Mouse (Mus musculus): ENCODE measurements around the gene Pbp2. TPM values are rescaled to one million over a fixed set of nuclear protein-coding genes. Genes with fewer than 3 reads are reported as not detected.

Pbp2 gene
- polyA plus RNA-seq, 1 experiment from 2014 or later: 0.22 TPM

GRCm38 (mm10) chr6:135273066-135273465 is 37.1 kb downstream of the Pbp2 start:
- Histone ChIP-seq H3K36me3 (no peaks in the 10 kb centered on the region), H3K27me3 (no peaks in the 10 kb centered on the region; the same call in 1 of the 2 replicates), H3K4me1 (peaks cover 33% of the 10 kb centered on the region), H3K9ac (no peak overlapping the region), H3K4me3 (no peak overlapping the region), H3K4me2 (no peak overlapping the region), H3K9me3 (no peaks in the 10 kb centered on the region), H3K27ac (no peak overlapping the region)
- 80% methylated on average over 6 of the region's 6 CpGs for WGBS
- ATAC-seq (ENCODE audit: borderline replicate concordance, extremely low read depth, low FRiP score, low TSS enrichment): no peak

- Histone ChIP-seq H3K27ac (no peak overlapping the region), H3K4me1 (peaks cover 29% of the 10 kb centered on the region), H3K36me3 (no peaks in the 10 kb centered on the region), H3K27me3 (no peaks in the 10 kb centered on the region; the same call in 1 of the 2 replicates), H3K4me2 (no peak overlapping the region), H3K9me3 (no peaks in the 10 kb centered on the region), H3K9ac (no peak overlapping the region), H3K4me3 (no peak overlapping the region)
- WGBS: 47% methylated on average over 2 of the region's 2 CpGs
- peak; percentile 58; the same call in 1 of the 2 replicates for ATAC-seq (ENCODE audit: borderline replicate concordance, extremely low read depth, low FRiP score, low TSS enrichment)
Measured at GRCm38 (mm10) chr6:135271761-135272160, 38.4 kb downstream of the Pbp2 start.

GRCm38 (mm10) chr6:135269626-135270025 is 40.6 kb downstream of the Pbp2 start:
- Histone ChIP-seq H3K9me3 (no peaks in the 10 kb centered on the region), H3K27ac (no peak overlapping the region; the same call in 1 of the 2 replicates), H3K4me3 (no peak overlapping the region), H3K36me3 (no peaks in the 10 kb centered on the region), H3K4me1 (peaks cover 18% of the 10 kb centered on the region), H3K9ac (no peak overlapping the region), H3K27me3 (no peaks in the 10 kb centered on the region; the same call in 1 of the 2 replicates), H3K4me2 (no peak overlapping the region)
- ATAC-seq (ENCODE audit: borderline replicate concordance, extremely low read depth, low FRiP score, low TSS enrichment): no peak
- WGBS: 55% methylated on average over 6 of the region's 6 CpGs

GRCm38 (mm10) chr6:135268392-135268791 is 41.8 kb downstream of the Pbp2 start:
- Histone ChIP-seq H3K27ac (no peak overlapping the region), H3K9ac (no peak overlapping the region), H3K4me1 (peaks cover 20% of the 10 kb centered on the region), H3K4me3 (no peak overlapping the region), H3K27me3 (no peaks in the 10 kb centered on the region; the same call in 1 of the 2 replicates), H3K9me3 (peaks cover 3% of the 10 kb centered on the region; the same call in 1 of the 2 replicates), H3K4me2 (no peak overlapping the region), H3K36me3 (no peaks in the 10 kb centered on the region)
- ATAC-seq (ENCODE audit: borderline replicate concordance, extremely low read depth, low FRiP score, low TSS enrichment): no peak

- H3K4me2 ChIP-seq: no peak overlapping the region
- no peaks in the 10 kb centered on the region; the same call in 1 of the 2 replicates for H3K27me3 ChIP-seq
- H3K4me3 ChIP-seq: no peak overlapping the region
- H3K9ac ChIP-seq: no peak overlapping the region
- no peak for ATAC-seq (ENCODE audit: borderline replicate concordance, extremely low read depth, low FRiP score, low TSS enrichment)
- no peak overlapping the region for H3K27ac ChIP-seq
- no peaks in the 10 kb centered on the region for H3K36me3 ChIP-seq
- 75% methylated on average over 3 of the region's 3 CpGs for WGBS
- H3K4me1 ChIP-seq: peaks cover 25% of the 10 kb centered on the region
- peaks cover 3% of the 10 kb centered on the region; the same call in 1 of the 2 replicates for H3K9me3 ChIP-seq
Measured at GRCm38 (mm10) chr6:135267221-135267620, 43.0 kb downstream of the Pbp2 start.

GRCm38 (mm10) chr6:135266056-135266455 is 44.1 kb downstream of the Pbp2 start:
- H3K4me3 ChIP-seq: no peak overlapping the region
- no peak overlapping the region for H3K4me2 ChIP-seq
- peaks cover 18% of the 10 kb centered on the region for H3K4me1 ChIP-seq
- no peaks in the 10 kb centered on the region; the same call in 1 of the 2 replicates for H3K27me3 ChIP-seq
- H3K36me3 ChIP-seq: no peaks in the 10 kb centered on the region
- WGBS: 94% methylated on average over 1 of the region's 1 CpGs
- ATAC-seq (ENCODE audit: borderline replicate concordance, extremely low read depth, low FRiP score, low TSS enrichment): no peak
- peaks cover 3% of the 10 kb centered on the region; the same call in 1 of the 2 replicates for H3K9me3 ChIP-seq
- H3K9ac ChIP-seq: no peak overlapping the region
- no peak overlapping the region for H3K27ac ChIP-seq

GRCm38 (mm10) chr6:135264136-135264535 is 46.1 kb downstream of the Pbp2 start:
- peaks cover 8% of the 10 kb centered on the region; the same call in 1 of the 2 replicates for H3K4me1 ChIP-seq

GRCm38 (mm10) chr6:135262565-135262964 is 47.6 kb downstream of the Pbp2 start:
- Histone ChIP-seq H3K27ac (no peak overlapping the region), H3K4me2 (no peak overlapping the region), H3K36me3 (no peaks in the 10 kb centered on the region), H3K9ac (no peak overlapping the region), H3K4me1 (peaks cover 8% of the 10 kb centered on the region; the same call in 1 of the 2 replicates), H3K27me3 (no peaks in the 10 kb centered on the region), H3K9me3 (peaks cover 3% of the 10 kb centered on the region; the same call in 1 of the 2 replicates), H3K4me3 (no peak overlapping the region)
- 68% methylated on average over 2 of the region's 2 CpGs for WGBS
- ATAC-seq (ENCODE audit: borderline replicate concordance, extremely low read depth, low FRiP score, low TSS enrichment): no peak

More at GRCm38 (mm10) chr6:135264136-135264535, 46.1 kb downstream of the Pbp2 start:
- H3K9me3 ChIP-seq: peaks cover 3% of the 10 kb centered on the region; the same call in 1 of the 2 replicates
- no peak overlapping the region for H3K4me3 ChIP-seq
- 94% methylated on average over 6 of the region's 6 CpGs for WGBS
- no peaks in the 10 kb centered on the region for H3K27me3 ChIP-seq
- H3K9ac ChIP-seq: no peak overlapping the region
- no peak overlapping the region for H3K27ac ChIP-seq
- ATAC-seq (ENCODE audit: borderline replicate concordance, extremely low read depth, low FRiP score, low TSS enrichment): no peak
- no peak overlapping the region for H3K4me2 ChIP-seq
- H3K36me3 ChIP-seq: no peaks in the 10 kb centered on the region

- Histone ChIP-seq H3K9ac (no peak overlapping the region), H3K4me1 (peaks cover 8% of the 10 kb centered on the region; the same call in 1 of the 2 replicates), H3K27me3 (no peaks in the 10 kb centered on the region), H3K36me3 (no peaks in the 10 kb centered on the region), H3K4me3 (no peak overlapping the region), H3K9me3 (peaks cover 3% of the 10 kb centered on the region; the same call in 1 of the 2 replicates), H3K4me2 (no peak overlapping the region), H3K27ac (no peak overlapping the region)
- 91% methylated on average over 9 of the region's 9 CpGs for WGBS
- ATAC-seq (ENCODE audit: borderline replicate concordance, extremely low read depth, low FRiP score, low TSS enrichment): no peak
Measured at GRCm38 (mm10) chr6:135261124-135261523, 49.1 kb downstream of the Pbp2 start.

GRCm38 (mm10) chr6:135260435-135260834 is 49.8 kb downstream of the Pbp2 start:
- WGBS: 71% methylated on average over 6 of the region's 6 CpGs

More at GRCm38 (mm10) chr6:135260435-135260834, 49.8 kb downstream of the Pbp2 start:
- no peaks in the 10 kb centered on the region for H3K27me3 ChIP-seq
- no peaks in the 10 kb centered on the region for H3K36me3 ChIP-seq
- no peak overlapping the region for H3K9ac ChIP-seq
- H3K4me3 ChIP-seq: no peak overlapping the region
- H3K4me1 ChIP-seq: peaks cover 8% of the 10 kb centered on the region; the same call in 1 of the 2 replicates
- H3K9me3 ChIP-seq: peaks cover 3% of the 10 kb centered on the region; the same call in 1 of the 2 replicates
- no peak overlapping the region for H3K4me2 ChIP-seq
- no peak for ATAC-seq (ENCODE audit: borderline replicate concordance, extremely low read depth, low FRiP score, low TSS enrichment)
- H3K27ac ChIP-seq: no peak overlapping the region

Measured in lung, embryonic 15.5 days (tissue).